Mouse (Mus musculus) CH12.LX (cell line): ENCODE measurements at regions not wholly inside any gene's neighbourhood (a gene's known extent, or its start where the extent isn't known, plus 50 kb on each side); places are given as distances from the start of the nearest gene placed in this dataset.

ENCODE experiments used
- DNase-seq: peaks from one replicate; pipeline ENCODE4 v3.0.0-alpha.2; 2013; ENCODE audit errors: extremely low read depth
- H3K27ac ChIP-seq: 2 replicates; pipeline ENCODE4 v1.5.1; 2012; ENCODE audit warnings: low read depth, mild to moderate bottlenecking, control low read depth, moderate library complexity; ENCODE audit not compliant: insufficient read depth
- H3K27me3 ChIP-seq: replicated peaks from 2 replicates; pipeline ENCODE3; 2012; ENCODE audit warnings: inconsistent platforms
- H3K36me3 ChIP-seq, 2 experiments: replicated peaks in 1 of 2; 2 replicates each; pipeline versions ENCODE3 to v1.6.1; 2012; ENCODE audit warnings: inconsistent platforms in 1 of 2, low read length in 1 of 2, mild to moderate bottlenecking in 1 of 2, mixed read lengths in 1 of 2, moderate library complexity in 1 of 2; ENCODE audit not compliant: control insufficient read depth in 1 of 2, insufficient read depth in 1 of 2
- H3K4me1 ChIP-seq, 2 experiments: 2 replicates each; pipeline ENCODE4 v1.6.1; 2012; ENCODE audit warnings: inconsistent platforms in 1 of 2, moderate library complexity in 1 of 2; ENCODE audit not compliant: insufficient read depth in 2 of 2, control insufficient read depth in 1 of 2
- H3K4me2 ChIP-seq: 2 replicates; pipeline ENCODE4 v1.6.1; 2012; ENCODE audit warnings: low read depth, mild to moderate bottlenecking, control low read depth; ENCODE audit not compliant: poor library complexity, insufficient read depth, severe bottlenecking
- H3K4me3 ChIP-seq, 3 experiments: fragments of 150-350 bp in 1 of 3; sonication (generic) in 1 of 3; replicated peaks in 1 of 3; 2 replicates each; pipeline versions ENCODE3 to v1.5.1; 2011 to 2012; ENCODE audit warnings: low read depth in 2 of 3, low read length in 2 of 3, mild to moderate bottlenecking in 2 of 3, moderate library complexity in 2 of 3, control low read depth in 1 of 3, improper control_type of control experiment in 1 of 3, inconsistent platforms in 1 of 3, mixed read lengths in 1 of 3; ENCODE audit not compliant: poor library complexity in 1 of 3
- H3K79me2 ChIP-seq: replicated peaks from 2 replicates; pipeline ENCODE4 v1.6.1; 2012; ENCODE audit warnings: mild to moderate bottlenecking, moderate library complexity; ENCODE audit not compliant: control insufficient read depth, poor library complexity, insufficient read depth, severe bottlenecking; ENCODE audit errors: extremely low read depth
- H3K9ac ChIP-seq: 2 replicates; pipeline ENCODE4 v1.6.1; 2012; ENCODE audit warnings: low read depth, mild to moderate bottlenecking, control low read depth, moderate library complexity; ENCODE audit not compliant: insufficient read depth
- H3K9me3 ChIP-seq: replicated peaks from 2 replicates; pipeline ENCODE3; 2012; ENCODE audit warnings: low read length, inconsistent platforms, mixed read lengths
- CHD2 ChIP-seq: IDR thresholded peaks from 2 replicates; pipeline ENCODE4 v1.6.1; 2011; ENCODE audit warnings: low read length, improper control_type of control experiment
- ELF1 ChIP-seq: IDR thresholded peaks from 2 replicates; pipeline ENCODE4 v1.6.1; 2014; ENCODE audit warnings: low read depth, mild to moderate bottlenecking, inconsistent platforms, low read length, improper control_type of control experiment
- EP300 ChIP-seq: IDR thresholded peaks from 2 replicates; pipeline ENCODE4 v1.6.1; 2011; ENCODE audit warnings: low read length, improper control_type of control experiment
- ETS1 ChIP-seq: conservative IDR thresholded peaks from 2 replicates; pipeline ENCODE4 v1.6.1; 2012; ENCODE audit warnings: low read depth, mild to moderate bottlenecking, inconsistent platforms, low read length, improper control_type of control experiment, moderate library complexity
- GABPA ChIP-seq: IDR thresholded peaks from 2 replicates; pipeline ENCODE4 v1.6.1; 2012; ENCODE audit warnings: low read depth, low read length, improper control_type of control experiment, inconsistent platforms; ENCODE audit not compliant: insufficient replicate concordance
- IRF4 ChIP-seq: IDR thresholded peaks from 2 replicates; pipeline ENCODE4 v1.6.1; 2014; ENCODE audit warnings: low read depth, mild to moderate bottlenecking, inconsistent platforms, low read length, improper control_type of control experiment
- JUN ChIP-seq: IDR thresholded peaks from 2 replicates; pipeline ENCODE4 v1.6.1; 2011; ENCODE audit warnings: low read depth, mild to moderate bottlenecking, low read length, improper control_type of control experiment, moderate library complexity; ENCODE audit not compliant: insufficient read depth
- JUND ChIP-seq: conservative IDR thresholded peaks from 2 replicates; pipeline ENCODE4 v1.6.1; 2011; ENCODE audit warnings: low read depth, low read length, improper control_type of control experiment
- MAZ ChIP-seq: IDR thresholded peaks from 2 replicates; pipeline ENCODE4 v1.6.1; 2012; ENCODE audit warnings: low read depth, mild to moderate bottlenecking, inconsistent platforms, low read length, improper control_type of control experiment, moderate library complexity
- MEF2A ChIP-seq: IDR thresholded peaks from 2 replicates; pipeline ENCODE4 v1.6.1; 2014; ENCODE audit warnings: low read depth, mild to moderate bottlenecking, inconsistent platforms, low read length, improper control_type of control experiment, borderline replicate concordance
- MXI1 ChIP-seq: IDR thresholded peaks from 2 replicates; pipeline ENCODE4 v1.6.1; 2011; ENCODE audit warnings: mild to moderate bottlenecking, low read depth, low read length, improper control_type of control experiment
- PAX5 ChIP-seq: IDR thresholded peaks from 2 replicates; pipeline ENCODE4 v1.6.1; 2012; ENCODE audit warnings: low read length, inconsistent platforms, mixed read lengths
- POLR2A ChIP-seq: IDR thresholded peaks from 2 replicates; pipeline ENCODE4 v1.6.1; 2011; ENCODE audit warnings: low read depth, mild to moderate bottlenecking, improper control_type of control experiment, low read length
- POLR2AphosphoS2 ChIP-seq: IDR thresholded peaks from 2 replicates; pipeline ENCODE4 v1.6.1; 2011; ENCODE audit warnings: low read depth, low read length, improper control_type of control experiment
- RCOR1 ChIP-seq: conservative IDR thresholded peaks from 2 replicates; pipeline ENCODE4 v1.6.1; 2012; ENCODE audit warnings: low read depth, mild to moderate bottlenecking, inconsistent platforms, low read length, improper control_type of control experiment
- SMC3 ChIP-seq: IDR thresholded peaks from 2 replicates; pipeline ENCODE4 v1.6.1; 2011; ENCODE audit warnings: low read depth, low read length, improper control_type of control experiment
- TBP ChIP-seq: conservative IDR thresholded peaks from 2 replicates; pipeline ENCODE4 v1.6.1; 2011; ENCODE audit warnings: low read depth, low read length, improper control_type of control experiment
- TCF12 ChIP-seq: IDR thresholded peaks from 2 replicates; pipeline ENCODE4 v1.6.1; 2014; ENCODE audit warnings: low read depth, mild to moderate bottlenecking, inconsistent platforms, low read length, improper control_type of control experiment
- UBTF ChIP-seq: IDR thresholded peaks from 2 replicates; pipeline ENCODE4 v1.6.1; 2012; ENCODE audit warnings: low read depth, mild to moderate bottlenecking, inconsistent platforms, low read length, improper control_type of control experiment, moderate library complexity
- USF1 ChIP-seq: IDR thresholded peaks from 2 replicates; pipeline ENCODE4 v1.6.1; 2014; ENCODE audit warnings: low read depth, mild to moderate bottlenecking, inconsistent platforms, low read length, improper control_type of control experiment
- ZC3H11A ChIP-seq: IDR thresholded peaks from 2 replicates; pipeline ENCODE4 v1.6.1; 2012; ENCODE audit warnings: low read depth, mild to moderate bottlenecking, inconsistent platforms, low read length, improper control_type of control experiment
- ZMIZ1 ChIP-seq: IDR thresholded peaks from 2 replicates; pipeline ENCODE4 v1.6.1; 2012; ENCODE audit warnings: low read depth, mild to moderate bottlenecking, inconsistent platforms, low read length, improper control_type of control experiment
- dilution Hi-C: fragments of 300-500 bp; cut with MboI; formaldehyde crosslinking; loops from 2 replicates; pipeline ENCODE4 v1.14.3; 2020; ENCODE audit warnings: low sequenced_read_pairs; ENCODE audit not compliant: extremely low pct_unique_long_range_greater_than_20kb, extremely low pct_ligation_motif_present
- in situ Hi-C: fragments of 300-500 bp; cut with MboI; formaldehyde crosslinking; loops from 3 replicates; pipeline ENCODE4 v1.14.3; 2019; ENCODE audit warnings: low sequenced_read_pairs, low pct_ligation_motif_present, low pct_unique_long_range_greater_than_20kb, mixed read lengths

GRCm38 (mm10) chr13:92969579-92969978, 125.0 kb downstream of the Mtx3 start:
- DNase-seq: no peak
- H3K79me2 ChIP-seq: no peaks in the 10 kb centered on the region
- no peak overlapping the region for H3K27ac ChIP-seq
- H3K9ac ChIP-seq: no peak overlapping the region
- H3K4me1 ChIP-seq: peaks cover 0 to 42% of the 10 kb centered on the region in 2 experiments; a peak in 3 of 4 replicates
- H3K4me2 ChIP-seq: no peak overlapping the region
- dilution Hi-C loops (no loop called here), in situ Hi-C loops (loop anchor here (10.0 kb wide), 1 partner anchor 215 kb away; no protein-coding TSS in a partner anchor)
- H3K4me3 ChIP-seq: no peak overlapping the region
- H3K36me3 ChIP-seq: no peaks in the 10 kb centered on the region
- no peaks in the 10 kb centered on the region for H3K27me3 ChIP-seq
- no peak for TF ChIP-seq MXI1
- TF ChIP-seq USF1: no peak
- TF ChIP-seq ELF1: no peak
- TF ChIP-seq ZC3H11A: no peak
- no peak for TF ChIP-seq POLR2AphosphoS2
- TF ChIP-seq MAZ: no peak
- no peak for TF ChIP-seq POLR2A
- no peak for TF ChIP-seq EP300
- TF ChIP-seq PAX5: no peak
- no peak for TF ChIP-seq RCOR1
- TF ChIP-seq IRF4: no peak
- TF ChIP-seq TCF12: no peak
- no peak for TF ChIP-seq ETS1
- no peaks in the 10 kb centered on the region for H3K9me3 ChIP-seq

DNA sequence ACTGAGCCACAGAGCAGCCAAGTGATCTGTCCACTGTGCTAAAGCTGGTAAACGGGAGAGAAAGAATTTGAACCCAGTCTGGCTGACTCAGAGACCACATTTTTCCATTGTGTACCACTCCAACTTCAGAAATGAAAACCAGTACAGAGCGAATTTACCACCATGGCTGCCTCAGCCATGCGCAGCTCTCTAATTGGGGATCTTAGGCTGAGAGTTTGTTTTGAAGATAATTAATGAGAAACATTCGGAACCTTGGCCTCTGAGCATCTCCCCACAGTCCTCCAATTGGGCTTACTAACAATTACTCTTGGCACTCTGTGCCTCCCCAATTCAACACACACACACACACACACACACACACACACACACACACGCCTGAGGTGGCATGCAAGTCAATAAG, 128.3 kb downstream of the Mtx3 start:
- Histone ChIP-seq H3K27ac (no peak overlapping the region), H3K4me2 (no peak overlapping the region)
- TF ChIP-seq PAX5 (no peak), POLR2AphosphoS2 (no peak), CHD2 (no peak), ZMIZ1 (no peak), JUND (no peak), GABPA (no peak), SMC3 (no peak), TBP (no peak), JUN (no peak), UBTF (no peak), EP300 (no peak), MEF2A (no peak), ZC3H11A (no peak)
- TF ChIP-seq, all 38 proteins: peak for 0
- H3K9ac ChIP-seq: no peak overlapping the region
- H3K79me2 ChIP-seq: no peaks in the 10 kb centered on the region
- in situ Hi-C loops: no loop called here
- H3K4me3 ChIP-seq: no peak overlapping the region
- no peak for DNase-seq
- dilution Hi-C loops: no loop called here
- no peaks in the 10 kb centered on the region for H3K36me3 ChIP-seq
- no peaks in the 10 kb centered on the region for H3K27me3 ChIP-seq
- peaks cover 0 to 22% of the 10 kb centered on the region in 2 experiments; a peak in 3 of 4 replicates for H3K4me1 ChIP-seq
- H3K9me3 ChIP-seq: no peaks in the 10 kb centered on the region
